ENCODE assay signal across 7 mouse cellular contexts in the genomic region with DNA sequence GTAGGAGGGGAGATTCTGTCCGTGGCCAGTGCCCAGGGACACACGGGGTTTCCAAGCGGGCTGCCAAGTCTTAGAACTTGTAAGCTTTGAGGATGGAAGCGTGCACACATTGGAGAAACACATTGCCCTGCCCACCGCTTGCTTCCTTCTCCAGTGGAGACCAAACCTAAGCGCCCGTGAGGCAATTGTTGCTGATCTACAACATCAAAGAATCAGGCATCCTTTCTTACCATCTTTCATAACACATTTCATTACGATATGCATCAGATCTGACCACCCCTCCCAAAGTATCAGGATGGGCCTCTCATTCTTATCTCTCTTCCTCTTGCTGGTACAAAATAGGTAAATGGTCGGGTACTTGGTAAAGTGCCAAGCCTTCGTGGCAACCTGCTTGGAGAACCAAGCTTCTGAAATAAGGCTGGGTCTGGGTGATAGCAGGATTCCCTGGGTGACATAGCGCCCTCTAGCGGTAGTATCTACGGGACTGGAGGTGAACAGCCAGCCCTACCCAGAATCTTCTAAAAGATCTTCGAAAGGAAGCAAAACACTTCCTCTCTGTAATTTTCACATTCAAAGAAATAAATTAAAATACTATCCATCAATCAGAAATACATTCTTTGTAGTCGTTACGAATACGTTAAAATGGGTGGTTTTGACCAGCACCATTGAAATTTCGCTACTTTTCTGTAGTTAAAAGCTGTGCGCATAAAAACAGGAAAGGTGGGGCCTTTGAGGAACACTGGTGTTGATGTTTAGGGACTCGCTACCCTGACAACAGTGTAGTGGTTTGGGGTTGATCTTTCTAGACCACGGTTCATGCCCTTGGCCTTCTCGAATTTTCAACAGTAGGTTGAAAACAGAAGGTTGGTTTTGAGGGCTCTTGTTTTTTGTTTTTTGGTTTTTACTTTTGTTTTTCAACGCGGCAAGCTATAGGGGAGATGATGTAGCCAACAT. TPM values are rescaled to one million over a fixed set of nuclear protein-coding genes. Genes with fewer than 3 reads are reported as not detected.
DNase-seq lines count a peak whose midpoint lies in the region; ATAC-seq and TF ChIP-seq lines count a peak whose summit lies in the region.

No protein-coding gene starts in this region.

- ATAC-seq in G1E (ENCODE audit: extremely low read depth, insufficient number of reproducible peaks, low FRiP score, poor library complexity, severe bottlenecking) = no peak

- H3K9me3 ChIP-seq in G1E (replicated peaks) = no peaks in the 10 kb centered on the region

- peaks cover 35% of the 10 kb centered on the region for H3K79me2 ChIP-seq in macrophage (ENCODE audit: inconsistent target)

- WGBS in macrophage (ENCODE audit: missing documents) = 35% methylated on average over 23 of the region's 24 CpGs
- 36% methylated on average over 24 of the region's 24 CpGs for WGBS in spleen, adult 2 months

- H3K27ac ChIP-seq in macrophage = 0 out of 2 replicates have a peak overlapping the region, but pooled peaks have one; percentile 4
- H3K27ac ChIP-seq in spleen, adult 2 months (ENCODE audit: insufficient read depth, low read length) = peak overlapping the region; percentile 88

- no peak for TF ChIP-seq POLR2A in spleen, adult 2 months (IDR thresholded peaks at IDR 0.05; ENCODE audit: low read depth, low read length)

- H3K4me1 ChIP-seq in G1E (ENCODE audit: insufficient read depth, low read depth, low read length) = no peaks in the 10 kb centered on the region
- H3K4me1 ChIP-seq in spleen, adult 2 months (ENCODE audit: control insufficient read depth, insufficient read depth, insufficient read length) = peaks cover 5% of the 10 kb centered on the region; the same call in 1 of the 2 replicates

- peak; percentile 96 for DNase-seq in CD4-positive, CD25-positive, alpha-beta regulatory T cell, adult 2 months (ENCODE audit: low read depth, low spot score)
- peak; percentile 33 for DNase-seq in G1E (ENCODE audit: low spot score)
- DNase-seq in cerebellum, adult 18-20 months = peak; percentile 57 to 65
- DNase-seq in gastrocnemius, postnatal 25 days = peak; percentile 54
- peak; percentile 56 to 77 for DNase-seq in layer of hippocampus, postnatal 14 days (ENCODE audit: low spot score in 2 of 2)
- DNase-seq in spleen, adult 2 months (ENCODE audit: low read depth in 1 of 2, low spot score in 2 of 2) = peak; percentile 89 to 90

- TF ChIP-seq CTCF in G1E (IDR thresholded peaks at IDR 0.05; ENCODE audit: low read depth, low read length) = peak; percentile 82
- peak; percentile 67; the same call in 1 of the 2 replicates for TF ChIP-seq CTCF in spleen, adult 2 months (IDR thresholded peaks at IDR 0.05; ENCODE audit: extremely low read depth, insufficient read depth, insufficient read length, insufficient replicate concordance)

- no peaks in the 10 kb centered on the region for H3K27me3 ChIP-seq in G1E (ENCODE audit: insufficient read depth, low read length)
- no peaks in the 10 kb centered on the region for H3K27me3 ChIP-seq in spleen, adult 2 months (ENCODE audit: control insufficient read depth, insufficient read depth, low read length)

- H3K36me3 ChIP-seq in G1E (replicated peaks) (no peaks in the 10 kb centered on the region), macrophage (ENCODE audit: inconsistent target) (peaks cover 24% of the 10 kb centered on the region)
- peaks cover 30% of the 10 kb centered on the region for H3K36me3 ChIP-seq in spleen, adult 2 months (ENCODE audit: control insufficient read depth, insufficient read depth, low read length)

- H3K4me3 ChIP-seq in G1E (ENCODE audit: low read depth, low read length) = no peak overlapping the region
- peak overlapping the region; percentile 49; the same call in 1 of the 2 replicates for H3K4me3 ChIP-seq in macrophage (ENCODE audit: inconsistent target)
- H3K4me3 ChIP-seq in spleen, adult 2 months (ENCODE audit: extremely low read depth, insufficient read depth, insufficient read length) = peak overlapping the region; percentile 52; the same call in 1 of the 2 replicates

RNA-seq across cellular contexts. Expression of a gene that starts 2.1 kb away (rescaled TPM):
- total RNA-seq in G1E (2014; fragmentation: Nextera tagmentation) (7.7 and 12.0 TPM in 2 replicates), G1E (2017) (6.1 and 7.6 TPM in 2 replicates)
- polyA plus RNA-seq in G1E (2012) (0.36 and 0.38 TPM in 2 replicates), macrophage (2018) (3.7 to 11.7 TPM (median 5.6 TPM) in 3 replicates)
- 1 to 10 TPM; 1.8 TPM for total RNA-seq in gastrocnemius, postnatal 25 days (2021)
- total RNA-seq in layer of hippocampus, postnatal 14 days (2021) = 1 to 10 TPM; 3.9 to 4.7 TPM
- total RNA-seq in macrophage (2018; cell fraction: chromatin; rRNA removed) = 100 to 1,000 TPM in 4 of 26 experiments, 10 to 100 TPM in 19, 1 to 10 TPM in 3; 6.2 to 192 (median 60.9) TPM
- total RNA-seq in macrophage (2018; cell fraction: cytosol; rRNA removed) = 100 to 1,000 TPM in 6 of 26 experiments, 10 to 100 TPM in 18, 1 to 10 TPM in 2; 8.9 to 181 (median 54.4) TPM
- total RNA-seq in macrophage (2018; cell fraction: nucleus; rRNA removed) = 100 to 1,000 TPM in 8 of 26 experiments, 10 to 100 TPM in 17, 1 to 10 TPM in 1; 9.0 to 203 (median 79.1) TPM
- polyA plus RNA-seq in spleen, adult 2 months (2012; rRNA removed) = 14.6 and 16.8 TPM in 2 replicates

RNA-seq across cellular contexts. Expression of a gene that starts 17.6 kb away (rescaled TPM):
- 13.5 and 18.7 TPM in 2 replicates for total RNA-seq in G1E (2014; fragmentation: Nextera tagmentation)
- 11.7 and 14.1 TPM in 2 replicates for total RNA-seq in G1E (2017)
- 10.3 and 10.5 TPM in 2 replicates for polyA plus RNA-seq in G1E (2012)
- total RNA-seq in gastrocnemius, postnatal 25 days (2021) = 10 to 100 TPM; 21.9 to 23.1 TPM
- total RNA-seq in layer of hippocampus, postnatal 14 days (2021) = 10 to 100 TPM; 37.3 to 41.0 TPM
- total RNA-seq in macrophage (2018; cell fraction: chromatin; rRNA removed) = 10 to 100 TPM in 20 of 26 experiments, 1 to 10 TPM in 6; 2.6 to 35.4 (median 15.4) TPM
- 10 to 100 TPM; 13.0 to 34.1 (median 22.6) TPM for total RNA-seq in macrophage (2018; cell fraction: cytosol; rRNA removed)
- 10 to 100 TPM in 15 of 26 experiments, 1 to 10 TPM in 11; 4.2 to 33.1 (median 12.8) TPM for total RNA-seq in macrophage (2018; cell fraction: nucleus; rRNA removed)
- polyA plus RNA-seq in macrophage (2018) = 13.6 to 21.3 TPM (median 18.8 TPM) in 3 replicates
- 27.1 and 37.2 TPM in 2 replicates for polyA plus RNA-seq in spleen, adult 2 months (2012; rRNA removed)

Comparison
In these comparisons a context has a peak if more than half of its experiments do, and no peak if none do; other contexts are left out.
1. DNase-seq: peak in every context shown above with its lines; median percentile 96 in CD4-positive, CD25-positive, alpha-beta regulatory T cell, adult 2 months; 90 in spleen, adult 2 months; 66 in layer of hippocampus, postnatal 14 days; 61 in cerebellum, adult 18-20 months; 54 in gastrocnemius, postnatal 25 days; 33 in G1E.